Mouse (Mus musculus) limb, embryonic 14.5 days (tissue): ENCODE results near the gene Jade2. TPM values are rescaled to one million over a fixed set of nuclear protein-coding genes. Genes with fewer than 3 reads are reported as not detected.

Experiments
- ATAC-seq: fragments of 200-750 bp; cut with Nextera tagmentation; 2 replicates; pipeline ENCODE4 v1.8.0; 2017; ENCODE audit warnings: low read depth, moderate number of reproducible peaks, moderate TSS enrichment; ENCODE audit not compliant: low FRiP score
- DNase-seq: peaks from one replicate; pipeline ENCODE4 v3.0.0-alpha.2; 2015; ENCODE audit warnings: low spot score
- H3K27ac ChIP-seq: fragments of 300-500 bp; sonication (generic); replicated peaks from 2 replicates; pipeline ENCODE4 v1.5.1; 2014; ENCODE audit warnings: low read depth, mild to moderate bottlenecking, low read length, moderate library complexity, mixed read lengths
- H3K27me3 ChIP-seq: fragments of 300-500 bp; sonication (generic); 2 replicates; pipeline ENCODE4 v1.6.1; 2014; ENCODE audit warnings: low read length, mixed read lengths; ENCODE audit not compliant: control insufficient read depth, insufficient read depth
- H3K36me3 ChIP-seq: fragments of 300-500 bp; sonication (generic); 2 replicates; pipeline ENCODE4 v1.6.1; 2014; ENCODE audit warnings: mild to moderate bottlenecking, low read length, moderate library complexity, mixed read lengths; ENCODE audit not compliant: control insufficient read depth, insufficient read depth
- H3K4me1 ChIP-seq: fragments of 300-500 bp; sonication (generic); 2 replicates; pipeline ENCODE4 v1.6.1; 2014; ENCODE audit warnings: antibody characterized with exemption, low read length, mixed read lengths; ENCODE audit not compliant: control insufficient read depth, insufficient read depth
- H3K4me2 ChIP-seq: fragments of 300-500 bp; sonication (generic); replicated peaks from 2 replicates; pipeline ENCODE4 v1.6.1; 2014; ENCODE audit warnings: low read depth, mild to moderate bottlenecking, low read length, moderate library complexity; ENCODE audit not compliant: severe bottlenecking
- H3K4me3 ChIP-seq: fragments of 300-500 bp; sonication (generic); replicated peaks from 2 replicates; pipeline ENCODE4 v1.5.1; 2014; ENCODE audit warnings: low read length
- H3K9ac ChIP-seq: fragments of 300-500 bp; sonication (generic); 2 replicates; pipeline ENCODE4 v1.6.1; 2014; ENCODE audit warnings: mild to moderate bottlenecking, low read depth, low read length, moderate library complexity; ENCODE audit not compliant: severe bottlenecking
- H3K9me3 ChIP-seq: fragments of 300-500 bp; sonication (generic); 2 replicates; pipeline ENCODE4 v1.6.1; 2016; ENCODE audit warnings: low read length; ENCODE audit not compliant: control insufficient read depth
- POLR2A ChIP-seq: fragments of 200-500 bp; IDR thresholded peaks from 2 replicates; pipeline ENCODE4 v1.8.0; 2012; ENCODE audit warnings: inconsistent platforms, mild to moderate bottlenecking, moderate library complexity, borderline replicate concordance; ENCODE audit not compliant: insufficient read depth, insufficient read length; ENCODE audit errors: extremely low read depth
- WGBS: fragments of 180-500 bp; shearing (Covaris S2); extraction: QIAGEN DNeasy Blood & Tissue Kit; methylation state at CpG from one replicate; pipeline ENCODE4 v1.1.7; 2014; 5-methylcytosine and 5-hydroxymethylcytosine counted together
- polyA plus RNA-seq, 2 experiments: library from polyadenylated mRNA; depleted of rRNA in 1 of 2; stranded (reverse) in 1 of 2; unstranded in 1 of 2; fragments of >200 nt; fragmentation: Nextera tagmentation in 1 of 2; extraction: Ambion mirVana in 1 of 2; gene quantifications; 2 replicates each; pipeline versions ENCODE4 v1.2.1 to v1.2.3; 2012 to 2014

Gene Jade2
- polyA plus RNA-seq, 2 experiments: 1.7 to 5.2 TPM

DNA sequence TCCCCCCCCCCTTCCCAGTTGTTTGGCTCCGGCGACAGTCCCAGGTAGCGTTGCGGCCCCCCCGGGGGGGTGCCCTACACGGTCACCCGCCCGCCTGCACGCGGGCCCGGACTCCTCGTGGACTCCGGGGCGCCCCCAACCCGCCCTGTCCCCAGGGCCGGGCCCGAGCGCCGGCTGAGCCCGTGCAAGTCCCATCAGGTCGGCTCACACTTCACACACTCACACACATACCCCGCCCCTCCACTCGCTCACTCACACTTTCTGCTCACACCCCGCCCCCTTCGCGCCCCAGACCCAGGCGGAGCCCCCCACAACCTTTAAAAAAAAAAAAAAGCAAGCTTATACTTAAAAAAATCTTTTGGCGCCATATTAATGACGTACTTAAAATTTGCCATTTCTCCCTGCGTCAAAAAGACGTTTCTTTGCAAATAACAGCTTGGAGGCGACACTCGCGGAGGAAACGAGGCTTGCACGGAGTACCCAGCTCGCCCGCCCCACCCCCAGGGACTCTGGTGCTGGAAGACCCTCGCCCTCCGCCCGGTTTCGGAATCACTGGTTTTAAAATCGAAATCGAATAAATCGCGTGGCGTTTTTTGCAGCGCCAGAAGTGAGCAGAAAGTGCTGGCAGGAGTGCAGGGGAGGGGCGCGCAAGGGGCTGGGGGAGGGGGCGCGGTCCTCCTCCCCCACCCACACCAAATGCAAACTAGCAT lies 520 bp upstream of the Jade2 start:
- WGBS: under 1% methylated on average over 49 of the region's 52 CpGs
- peak overlapping the region; percentile 96 for H3K4me2 ChIP-seq
- H3K27ac ChIP-seq: peak overlapping the region; percentile 90
- peak overlapping the region; percentile 85 for H3K9ac ChIP-seq
- ATAC-seq (peak; percentile 53), DNase-seq (peak; percentile 66)
- no peaks in the 10 kb centered on the region for H3K9me3 ChIP-seq
- no peaks in the 10 kb centered on the region for H3K27me3 ChIP-seq
- TF ChIP-seq POLR2A: no peak
- H3K4me3 ChIP-seq: peak overlapping the region; percentile 83
- H3K36me3 ChIP-seq: no peaks in the 10 kb centered on the region
- peaks cover 20% of the 10 kb centered on the region for H3K4me1 ChIP-seq

DNA sequence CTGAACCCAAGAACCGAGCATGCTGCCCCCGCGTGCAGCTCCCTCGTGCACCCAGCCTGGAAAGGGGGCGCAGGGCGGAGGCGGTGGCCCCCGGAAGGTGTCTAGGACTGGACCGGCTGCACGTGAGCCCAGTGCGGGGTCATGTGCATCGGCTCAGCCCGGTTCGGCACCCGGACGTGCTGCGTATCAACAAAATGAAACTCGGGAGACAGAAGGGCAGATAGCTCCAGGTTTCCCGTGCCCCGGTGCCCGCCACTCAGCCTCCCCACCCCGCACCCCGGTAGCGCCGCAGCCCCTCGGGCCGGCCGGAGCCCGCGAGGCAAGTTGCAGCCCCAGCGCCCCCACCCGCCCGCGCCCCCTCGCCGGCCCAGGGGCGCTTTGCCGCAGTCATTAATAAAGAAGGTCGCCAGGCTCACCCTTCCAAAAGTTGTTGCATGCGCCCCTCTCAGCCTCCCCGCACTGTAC lies 805 bp downstream of the Jade2 start:
- ATAC-seq (no peak), DNase-seq (no peak)
- H3K27ac ChIP-seq: peak overlapping the region; percentile 90
- peak overlapping the region; percentile 83 for H3K4me3 ChIP-seq
- H3K9me3 ChIP-seq: no peaks in the 10 kb centered on the region
- H3K27me3 ChIP-seq: no peaks in the 10 kb centered on the region
- TF ChIP-seq POLR2A: no peak
- H3K4me2 ChIP-seq: peak overlapping the region; percentile 96
- peak overlapping the region; percentile 85 for H3K9ac ChIP-seq
- WGBS: 0% methylated on average over 27 of the region's 41 CpGs
- no peaks in the 10 kb centered on the region for H3K36me3 ChIP-seq
- peaks cover 28% of the 10 kb centered on the region for H3K4me1 ChIP-seq

GRCm38 (mm10) chr11:51855818-51856615 lies 1.4 kb downstream of the Jade2 start:
- Histone ChIP-seq H3K4me3 (peak overlapping the region; percentile 83), H3K27ac (peak overlapping the region; percentile 90), H3K36me3 (no peaks in the 10 kb centered on the region), H3K4me2 (peak overlapping the region; percentile 96), H3K27me3 (no peaks in the 10 kb centered on the region), H3K9me3 (no peaks in the 10 kb centered on the region), H3K4me1 (peaks cover 28% of the 10 kb centered on the region), H3K9ac (peak overlapping the region; percentile 85)
- DNase-seq: peak; percentile 55
- 0% methylated on average over 36 of the region's 47 CpGs for WGBS
- ATAC-seq: peak; percentile 17
- no peak for TF ChIP-seq POLR2A

DNA sequence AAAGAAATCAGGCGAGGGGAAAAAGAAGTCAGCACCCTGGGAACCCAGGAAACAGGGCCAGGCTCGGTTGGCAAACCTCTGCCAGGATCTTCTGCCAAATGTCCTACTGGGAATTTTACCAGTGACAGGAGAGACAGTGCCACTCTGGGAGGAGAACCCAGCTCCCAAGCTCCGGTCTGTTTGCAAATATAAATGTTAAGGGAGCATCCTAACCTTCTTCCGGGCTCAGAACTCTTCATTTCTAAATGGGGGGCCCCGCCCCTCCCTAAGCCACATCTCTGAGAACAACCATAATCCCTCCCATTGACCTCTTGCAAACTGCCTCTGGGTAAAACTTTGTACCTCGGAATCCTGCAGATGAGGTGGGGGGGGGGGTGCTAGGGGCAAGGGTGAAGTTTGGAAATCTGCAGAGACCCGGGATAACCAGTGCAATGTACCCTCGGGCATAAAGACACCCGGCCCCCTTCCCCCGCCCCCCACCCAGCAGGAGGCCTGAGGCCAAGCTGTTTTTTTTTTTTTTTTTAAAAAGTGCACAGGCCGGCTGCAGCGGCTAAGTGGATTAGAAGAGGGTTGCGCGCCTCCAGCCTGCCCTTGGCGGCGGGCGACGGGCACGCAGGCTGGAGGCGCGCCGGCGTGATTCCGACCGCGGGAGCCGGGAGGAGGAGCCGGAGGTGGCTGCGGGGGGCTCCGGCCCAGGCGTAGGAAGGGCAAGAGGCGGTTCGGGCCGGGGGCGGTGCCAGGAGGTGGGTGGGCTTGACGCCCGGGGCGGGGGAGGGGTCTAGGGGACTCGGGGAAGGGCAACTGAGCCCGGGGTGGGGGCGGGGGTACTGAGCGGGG lies 2.3 kb downstream of the Jade2 start:
- peak overlapping the region; percentile 90 for H3K27ac ChIP-seq
- H3K9ac ChIP-seq: peak overlapping the region; percentile 85
- DNase-seq (peak; percentile 85), ATAC-seq (peak; percentile 76)
- H3K27me3 ChIP-seq: no peaks in the 10 kb centered on the region
- WGBS: 3% methylated on average over 28 of the region's 42 CpGs
- H3K4me2 ChIP-seq: peak overlapping the region; percentile 96
- TF ChIP-seq POLR2A: no peak
- no peaks in the 10 kb centered on the region for H3K9me3 ChIP-seq
- peaks cover 28% of the 10 kb centered on the region for H3K4me1 ChIP-seq
- peak overlapping the region; percentile 83 for H3K4me3 ChIP-seq
- no peaks in the 10 kb centered on the region for H3K36me3 ChIP-seq
